Mouse (Mus musculus) CD4-positive, CD25-positive, alpha-beta regulatory T cell, adult 4 months (primary cell): Measurements from ENCODE around the gene Tle2. TPM values are rescaled to one million over a fixed set of nuclear protein-coding genes. Genes with fewer than 3 reads are reported as not detected.

Experiments used
- ATAC-seq: one replicate; pipeline ENCODE4 v1.8.0; 2017
- polyA plus RNA-seq, 2 experiments: library from polyadenylated mRNA; unstranded; fragments of 100-300 nt; shearing (Covaris generic); gene quantifications; one replicate each; pipeline ENCODE4 v1.2.1; 2017

Tle2 gene
- polyA plus RNA-seq, 2 experiments from 2014 or later, result 0.78 TPM; not detected in 1

DNA sequence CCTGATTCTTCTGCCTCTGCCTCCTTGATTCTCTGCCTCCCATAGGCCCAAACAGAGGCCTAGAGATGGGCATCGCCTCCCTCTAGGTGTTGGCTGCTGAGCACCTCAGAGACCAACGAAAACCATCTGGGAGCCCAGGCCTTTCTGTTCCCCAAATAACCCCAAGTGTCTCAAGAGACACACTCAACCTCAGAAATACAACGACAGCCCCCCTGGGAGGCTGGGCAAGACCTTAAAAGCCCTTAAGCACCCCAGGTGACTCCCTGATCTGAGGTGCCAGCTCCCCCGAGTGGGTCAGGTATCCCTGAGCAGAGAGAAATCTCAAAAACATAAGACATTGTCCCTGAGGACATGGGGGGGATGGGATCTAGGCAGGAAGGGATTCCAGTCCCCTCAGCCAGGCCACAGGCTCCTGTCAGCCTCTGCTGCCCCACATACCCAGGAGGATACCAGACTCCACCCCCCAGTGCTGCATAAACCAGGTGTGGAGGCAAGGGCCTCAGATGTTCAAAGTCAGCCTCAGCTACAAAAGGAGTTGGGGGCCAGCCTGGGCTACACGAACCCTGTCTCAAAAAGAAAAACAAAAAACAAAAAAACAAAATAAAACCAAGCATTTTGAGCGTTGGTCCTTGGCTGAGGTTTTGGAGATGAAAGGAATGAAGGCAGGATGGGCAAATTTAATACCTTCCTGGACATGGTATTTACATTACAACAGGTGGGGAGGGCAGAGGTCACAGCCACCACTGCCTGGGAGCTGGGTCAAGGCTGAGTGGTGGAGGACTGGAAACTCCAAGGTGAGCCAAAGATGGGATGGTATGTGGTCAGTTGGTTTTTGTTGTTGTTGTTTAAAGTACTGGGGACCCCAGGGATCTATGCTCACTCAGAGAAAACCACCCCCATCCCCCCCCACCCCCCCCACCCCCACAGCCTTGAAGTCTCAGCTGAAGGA is 20.3 kb upstream of the Tle2 start:
- ATAC-seq, result no peak

DNA sequence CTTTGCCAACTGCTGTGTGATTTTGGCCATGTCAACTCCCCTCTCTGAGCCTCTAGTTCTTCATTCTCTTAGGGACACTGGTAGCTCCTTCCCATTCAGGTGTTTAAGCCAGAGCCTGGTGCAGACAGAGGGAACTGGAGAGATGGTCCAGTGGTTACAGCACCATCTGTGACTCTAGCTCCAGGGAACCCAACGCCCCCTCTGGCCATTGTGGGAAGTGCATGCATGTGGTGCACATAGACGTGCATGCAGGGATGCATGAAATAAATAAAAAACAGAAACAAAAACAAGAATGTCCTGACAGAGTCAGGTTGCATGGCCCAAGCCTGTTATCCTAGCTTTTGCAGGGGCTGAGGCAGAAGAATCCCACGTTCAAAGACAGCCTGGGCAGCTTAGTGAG is 18.1 kb upstream of the Tle2 start:
- no peak for ATAC-seq

DNA sequence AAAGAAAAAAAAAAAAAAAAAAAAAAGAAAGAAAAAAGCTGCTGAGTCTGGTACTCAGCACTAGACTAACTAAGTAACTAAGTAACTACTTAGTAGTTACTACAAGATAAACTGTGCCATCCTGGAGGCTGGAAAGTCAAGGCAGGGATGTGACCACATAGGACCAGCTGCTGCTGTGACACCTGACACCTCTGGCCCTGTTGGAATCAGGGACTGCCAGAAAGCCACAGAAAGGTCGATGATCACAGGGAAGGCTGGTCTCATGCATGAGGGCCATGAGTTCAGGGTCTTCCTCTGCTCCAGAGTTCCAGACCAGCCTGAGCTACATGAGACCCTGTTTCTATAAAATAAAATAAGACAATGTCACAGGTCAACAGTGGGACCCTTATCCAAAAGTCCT is 16.9 kb upstream of the Tle2 start:
- no peak for ATAC-seq

DNA sequence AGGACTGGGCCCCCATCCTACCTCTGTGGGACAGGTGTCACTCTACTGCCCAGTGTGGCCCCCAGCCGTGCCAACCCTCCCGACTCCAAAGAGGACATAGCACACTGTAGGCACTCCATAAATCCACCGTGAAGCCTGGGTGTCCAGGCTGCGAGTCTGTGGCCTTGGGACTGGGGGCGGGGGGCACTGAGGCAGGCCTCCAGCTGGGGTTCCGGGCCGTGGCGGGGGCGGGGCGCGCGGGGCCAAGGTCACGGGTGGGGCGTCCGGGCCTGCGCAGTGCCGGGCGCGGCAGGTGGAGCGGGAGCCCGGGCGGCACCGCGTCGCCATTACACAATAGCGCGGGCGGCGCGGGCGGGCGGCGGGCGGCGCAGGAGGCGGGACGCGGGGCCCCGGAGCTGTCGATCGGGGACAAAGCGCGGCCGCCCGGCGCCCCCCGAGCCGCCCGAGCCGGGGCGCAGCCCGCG is 15.2 kb upstream of the Tle2 start, which contains the start of gene Aes:
Gene Aes, plus strand, starts transcription at position 326 of the 464 bp plus-strand sequence.
- ATAC-seq, result peak; percentile 42

DNA sequence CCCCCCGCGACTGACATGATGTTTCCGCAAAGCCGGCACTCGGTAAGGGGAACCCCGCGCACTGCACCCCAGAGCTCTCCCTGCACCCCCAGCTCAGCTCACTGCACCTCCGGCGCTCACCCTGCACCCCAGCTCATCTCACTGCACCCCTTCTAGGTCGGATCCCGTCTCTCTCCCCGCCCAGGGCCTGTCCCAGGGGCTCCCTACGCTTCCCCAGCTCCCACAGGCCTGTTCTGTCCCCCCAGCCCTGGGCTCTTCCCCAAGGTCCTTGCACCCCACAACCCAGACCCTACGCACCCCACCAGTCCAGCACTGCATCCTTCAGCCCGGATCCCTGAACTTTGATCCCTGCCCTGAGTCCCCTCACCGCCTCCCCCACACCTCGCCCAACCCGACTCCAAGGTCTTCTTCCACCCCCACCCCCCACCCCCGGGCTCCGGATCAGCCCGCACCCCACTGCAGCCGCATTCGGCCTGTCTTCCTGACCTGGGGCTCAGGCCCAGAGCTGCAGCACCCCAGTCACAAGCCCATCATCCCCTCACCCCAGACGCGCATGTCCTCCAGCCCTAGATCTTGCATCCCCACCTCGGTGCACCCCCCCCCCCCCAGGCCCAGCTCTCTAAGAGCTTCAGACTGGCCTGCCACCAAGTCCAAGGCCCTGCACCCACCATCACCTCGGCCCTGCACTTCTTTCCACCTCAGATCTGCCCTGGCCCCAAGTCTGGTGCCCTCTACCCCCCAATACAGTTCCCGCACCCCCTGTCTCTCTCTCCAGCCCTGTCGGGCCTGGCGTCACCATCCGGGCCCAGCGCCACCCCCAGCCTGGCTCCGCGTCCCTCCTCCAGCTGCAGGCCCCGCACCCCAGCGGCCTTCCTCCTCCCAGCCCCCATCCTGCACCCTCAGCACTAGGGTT is 14.5 kb upstream of the Tle2 start:
- peak; percentile 53 for ATAC-seq

DNA sequence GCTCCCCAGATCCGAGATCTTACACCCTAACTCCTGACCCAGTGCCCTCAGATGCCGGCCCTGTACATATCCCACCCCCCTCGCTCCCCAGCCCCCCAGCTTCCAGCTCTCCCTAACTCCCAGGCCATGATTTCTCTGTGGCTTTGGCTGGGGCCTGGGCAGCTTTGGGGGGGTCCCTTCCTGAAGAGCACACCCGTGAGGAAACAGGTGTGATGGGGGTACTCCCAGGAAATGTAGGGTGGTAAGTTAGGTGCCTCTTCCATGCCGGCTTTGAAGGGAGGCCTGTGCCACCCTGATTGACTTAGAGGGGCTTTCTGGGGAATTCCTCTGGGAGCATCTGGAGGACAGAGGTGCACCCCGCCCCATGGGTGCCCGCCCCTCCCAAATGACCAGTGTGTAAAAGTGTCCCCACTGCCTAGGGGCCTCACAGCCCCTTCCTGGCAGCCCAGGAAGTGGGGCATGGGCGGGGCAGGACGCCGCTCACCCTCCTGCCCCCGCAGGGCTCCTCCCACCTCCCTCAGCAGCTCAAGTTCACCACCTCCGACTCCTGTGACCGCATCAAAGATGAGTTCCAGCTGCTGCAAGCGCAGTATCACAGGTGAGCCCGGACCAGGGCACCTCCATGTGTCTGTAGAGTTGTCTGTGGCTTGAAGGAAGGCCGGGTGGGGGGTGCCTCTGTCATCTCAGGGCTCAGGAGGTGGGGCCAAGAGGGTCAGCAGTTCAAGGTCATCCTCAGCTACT is 13.5 kb upstream of the Tle2 start:
- ATAC-seq, result peak; percentile 91

DNA sequence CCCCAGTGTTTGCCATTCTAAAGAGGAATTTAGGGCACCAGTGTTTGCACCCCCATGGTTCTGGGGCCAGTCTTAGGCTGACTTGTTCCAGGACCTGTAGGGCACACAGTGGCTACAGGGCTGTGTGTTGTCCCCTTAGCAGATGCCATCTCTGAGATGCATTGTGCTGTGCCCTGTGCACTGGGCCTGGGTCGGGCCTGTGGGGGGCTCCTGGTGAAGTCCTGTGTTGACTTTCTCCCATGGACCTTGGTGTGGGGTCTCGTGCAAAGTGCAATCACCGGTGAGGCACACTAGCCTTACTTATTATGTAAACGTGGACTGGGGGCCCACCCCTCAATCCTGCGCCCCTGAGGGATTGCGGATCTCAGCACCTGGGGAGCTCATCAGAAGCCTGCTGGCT is 11.9 kb upstream of the Tle2 start:
- no peak for ATAC-seq

DNA sequence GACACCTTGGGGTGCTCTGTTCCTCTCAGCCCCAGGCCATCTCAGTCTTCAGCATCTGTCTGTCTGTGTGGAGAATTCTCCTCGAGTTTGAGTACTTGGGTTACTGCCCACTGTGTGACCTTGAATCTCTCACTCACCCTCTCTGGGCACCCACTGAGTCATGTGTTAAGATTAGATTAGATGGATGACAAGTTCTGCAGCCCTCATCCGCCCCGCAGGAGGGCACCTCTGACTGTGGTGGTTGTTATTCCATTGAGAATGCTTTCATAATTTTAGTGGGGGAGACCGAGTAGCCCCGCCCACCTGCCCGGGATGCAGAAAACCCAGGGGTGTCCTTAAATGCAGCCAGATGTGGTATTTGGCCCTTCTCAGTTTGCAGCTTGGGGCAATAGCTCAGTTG is 10.9 kb upstream of the Tle2 start:
- ATAC-seq, result no peak

DNA sequence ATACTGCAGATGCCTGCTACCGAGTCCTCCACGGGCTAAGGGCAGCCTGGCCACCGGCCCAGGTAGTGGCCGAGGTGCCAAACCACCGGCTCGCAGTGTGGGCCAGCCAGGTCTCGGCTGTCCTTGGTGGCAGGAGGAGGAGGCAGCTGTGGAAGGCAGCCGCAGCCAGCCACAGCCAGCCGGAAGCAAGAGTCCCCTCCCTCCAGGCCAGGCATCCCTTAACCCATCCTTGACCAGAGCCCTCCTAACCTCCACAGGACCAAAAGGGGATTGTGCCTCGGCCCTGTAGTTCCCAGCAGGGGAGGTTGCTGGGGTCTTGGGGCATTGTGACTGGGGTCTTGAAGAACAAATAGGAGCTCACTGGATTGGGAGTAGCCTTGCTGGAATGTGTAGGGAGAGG is 10.1 kb upstream of the Tle2 start:
- no peak for ATAC-seq

DNA sequence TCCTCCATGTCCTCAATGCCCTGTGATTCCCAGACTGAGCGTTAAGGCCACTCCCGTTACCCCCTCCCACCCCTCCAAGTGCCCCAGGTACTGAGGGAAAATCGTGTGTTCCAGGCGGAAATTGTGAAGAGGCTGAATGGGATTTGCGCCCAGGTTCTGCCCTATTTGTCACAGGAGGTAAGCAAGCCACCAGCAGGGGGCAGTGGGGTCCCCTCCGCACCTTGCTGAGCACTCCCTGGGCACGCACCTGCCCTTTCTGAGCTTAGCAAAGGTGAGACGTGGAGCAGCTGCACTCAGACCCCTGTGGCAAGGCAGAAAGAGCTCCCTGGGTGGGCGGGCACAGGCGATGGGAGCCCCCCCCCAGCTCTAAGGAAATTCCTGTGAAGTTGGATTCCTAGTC is 9.6 kb upstream of the Tle2 start:
- ATAC-seq, result no peak

DNA sequence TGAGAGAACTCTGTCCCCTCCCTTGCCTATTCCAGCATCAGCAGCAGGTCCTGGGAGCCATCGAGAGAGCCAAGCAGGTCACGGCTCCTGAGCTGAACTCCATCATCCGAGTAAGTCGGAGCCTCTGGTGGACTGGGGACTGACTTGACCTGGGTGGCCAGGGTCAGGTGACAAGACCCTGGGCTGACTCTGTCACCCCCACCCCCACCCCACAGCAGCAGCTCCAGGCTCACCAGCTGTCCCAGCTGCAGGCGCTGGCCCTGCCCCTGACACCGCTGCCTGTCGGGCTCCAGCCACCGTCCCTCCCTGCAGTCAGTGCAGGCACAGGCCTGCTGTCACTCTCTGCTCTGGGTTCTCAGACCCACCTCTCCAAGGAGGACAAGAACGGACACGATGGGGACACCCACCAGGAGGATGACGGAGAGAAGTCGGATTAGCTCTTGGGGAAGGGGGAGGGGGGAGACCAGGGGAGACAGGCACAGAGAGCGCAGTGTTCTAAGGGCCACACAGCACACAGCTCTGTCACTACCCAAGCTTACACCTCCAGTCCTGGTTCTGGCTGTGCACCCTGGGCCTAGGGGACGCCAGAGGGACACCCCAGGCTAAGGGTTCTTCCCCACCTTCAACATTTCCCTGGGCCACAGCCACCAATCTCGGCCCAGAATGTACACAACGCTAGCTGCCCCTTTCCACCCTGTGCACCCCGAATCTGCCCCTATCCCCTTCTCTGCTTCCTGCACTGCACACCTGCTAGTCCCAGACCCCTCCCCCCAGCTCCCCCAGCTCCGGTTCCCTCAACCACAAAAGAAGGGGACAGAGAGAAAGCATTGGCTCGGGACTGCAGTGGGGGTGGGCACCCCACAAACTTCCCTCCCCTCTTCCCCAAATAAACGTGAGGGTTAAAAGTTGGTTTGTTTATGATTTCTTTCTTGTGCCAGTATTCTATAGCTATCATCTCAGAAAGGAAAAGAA is 8.8 kb upstream of the Tle2 start:
- ATAC-seq, result no peak

DNA sequence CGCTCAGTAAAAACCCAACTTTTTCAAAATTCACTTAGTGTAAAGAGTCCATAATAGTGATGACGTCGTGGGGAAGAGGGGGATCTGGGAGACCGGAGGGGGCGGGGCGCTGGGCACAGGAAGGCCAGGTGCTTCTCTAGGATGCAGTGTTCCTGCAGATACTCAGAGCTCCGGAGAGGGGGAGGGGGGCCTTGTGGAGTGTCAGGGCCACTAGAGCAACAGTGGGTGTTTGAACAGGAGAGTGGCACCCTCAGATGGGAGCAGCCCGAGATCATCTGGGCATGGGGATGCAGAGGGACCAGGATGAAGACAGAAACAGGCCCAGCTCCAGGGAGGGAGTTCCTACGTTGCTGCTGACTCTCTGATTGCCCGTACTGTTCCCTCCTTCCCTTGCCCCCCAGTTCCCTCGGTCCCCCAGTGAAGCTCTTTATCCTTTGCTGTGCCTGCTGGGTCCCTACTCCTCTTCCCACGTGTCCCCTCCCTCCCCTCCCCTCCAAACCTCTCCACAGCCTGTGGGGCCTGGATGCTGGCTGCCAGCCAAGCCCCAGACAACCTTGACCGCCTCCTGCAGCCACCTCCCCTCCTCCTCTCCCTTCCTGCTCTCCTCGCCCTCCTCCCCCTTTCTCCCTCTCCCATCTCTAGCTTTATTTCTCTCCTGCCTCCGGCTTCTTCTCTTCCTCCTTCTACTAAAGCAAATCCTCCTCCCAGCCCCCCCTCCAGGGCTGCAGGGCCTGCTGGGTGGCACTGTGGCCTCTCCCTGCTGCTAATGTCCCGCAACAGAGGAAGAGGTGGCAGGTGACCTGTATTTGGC is 5.8 kb upstream of the Tle2 start:
- no peak for ATAC-seq

DNA sequence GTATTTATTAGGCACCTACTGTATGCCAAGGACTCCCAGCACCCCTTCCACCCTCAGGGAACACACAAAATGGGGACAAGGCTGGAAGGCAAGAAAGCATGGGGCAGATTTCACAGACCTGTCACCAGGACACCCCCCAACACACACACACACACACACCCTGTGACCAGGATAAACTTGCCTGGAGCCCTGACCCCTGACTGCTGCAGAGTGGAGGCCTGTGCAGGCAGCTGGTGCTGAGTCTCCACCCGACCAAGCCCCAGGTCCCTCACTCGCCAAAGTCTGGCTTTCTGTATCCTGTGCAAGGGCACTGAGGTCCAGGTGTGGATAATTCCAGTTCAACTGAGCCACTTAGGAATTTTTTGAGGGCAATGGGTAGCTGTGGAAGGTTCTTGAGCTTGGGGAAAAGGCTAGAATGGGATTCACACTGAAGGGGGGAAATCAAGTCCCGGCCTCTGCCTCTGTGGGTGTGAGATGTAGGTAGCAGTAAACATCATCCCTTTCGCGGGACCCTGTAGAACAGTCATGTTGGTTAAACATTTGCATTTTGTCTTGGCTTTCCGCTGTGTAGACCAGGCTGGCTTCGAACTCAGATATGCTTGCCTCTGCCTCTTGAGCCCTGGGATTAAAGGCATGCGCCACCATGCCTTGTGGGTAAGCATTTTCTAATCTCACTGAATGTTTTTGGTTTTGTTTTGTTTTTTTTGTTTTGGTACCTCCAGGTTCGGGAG is 4.7 kb upstream of the Tle2 start:
- no peak for ATAC-seq

DNA sequence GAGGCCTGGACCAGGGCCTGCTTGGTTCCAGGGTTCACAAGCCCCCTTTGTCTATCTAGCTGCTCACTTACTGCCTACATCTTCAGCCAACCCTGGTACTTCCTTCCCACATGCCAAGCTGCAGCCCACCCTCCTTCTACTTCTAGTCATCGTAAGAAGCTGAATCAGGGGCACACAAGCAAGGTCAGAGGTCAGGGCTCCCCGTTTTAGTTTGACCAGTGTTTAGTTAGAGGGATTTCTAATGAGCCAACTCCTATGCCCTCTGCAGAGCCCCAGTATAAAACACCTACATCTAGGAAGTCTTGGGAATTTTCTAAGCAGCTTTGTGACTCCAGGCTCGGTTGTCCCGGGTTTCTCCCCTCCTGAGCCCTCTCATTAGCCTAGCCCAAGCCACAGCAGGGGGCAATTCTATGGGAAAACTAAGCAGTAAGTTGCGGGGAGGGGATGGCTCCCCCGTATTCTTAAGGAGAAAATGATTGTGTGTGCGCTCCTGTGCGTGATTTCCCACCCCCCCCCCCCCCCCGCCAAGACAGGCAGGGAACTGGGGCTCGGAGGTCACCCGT is 4.0 kb upstream of the Tle2 start:
- no peak for ATAC-seq

DNA sequence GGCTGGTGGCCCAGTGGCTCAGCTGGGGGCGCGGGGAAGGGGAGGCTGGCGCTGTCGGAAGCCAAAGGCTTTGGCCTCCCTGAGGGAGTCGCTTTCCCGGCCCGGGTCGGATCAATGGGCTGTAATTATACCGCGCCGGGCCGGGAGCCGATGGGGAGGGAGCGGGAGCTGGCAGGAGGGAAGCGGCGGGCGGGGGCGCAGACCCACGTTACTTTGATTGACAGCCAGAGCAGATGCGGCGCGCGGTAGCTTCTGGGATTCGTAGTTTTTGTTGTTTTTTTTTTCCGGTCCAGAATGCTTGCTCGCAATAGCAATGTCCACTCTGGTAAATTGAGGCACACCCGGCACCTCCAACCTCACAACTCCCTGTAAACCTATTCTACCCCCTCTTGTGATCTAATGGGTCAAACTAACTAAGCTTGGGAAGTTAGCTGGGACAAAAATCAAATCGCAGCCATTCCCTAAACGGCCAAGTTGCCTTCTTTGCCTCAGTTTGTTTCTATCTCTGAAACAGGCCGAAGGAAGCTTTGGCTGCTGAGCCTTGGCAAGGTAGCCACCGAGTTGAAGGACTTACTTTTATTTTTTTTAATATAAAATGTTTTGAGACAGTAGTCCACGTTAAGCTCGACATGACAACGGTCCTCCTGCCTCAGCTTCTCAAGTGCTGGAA is 3.4 kb upstream of the Tle2 start:
- ATAC-seq, result peak; percentile 70

DNA sequence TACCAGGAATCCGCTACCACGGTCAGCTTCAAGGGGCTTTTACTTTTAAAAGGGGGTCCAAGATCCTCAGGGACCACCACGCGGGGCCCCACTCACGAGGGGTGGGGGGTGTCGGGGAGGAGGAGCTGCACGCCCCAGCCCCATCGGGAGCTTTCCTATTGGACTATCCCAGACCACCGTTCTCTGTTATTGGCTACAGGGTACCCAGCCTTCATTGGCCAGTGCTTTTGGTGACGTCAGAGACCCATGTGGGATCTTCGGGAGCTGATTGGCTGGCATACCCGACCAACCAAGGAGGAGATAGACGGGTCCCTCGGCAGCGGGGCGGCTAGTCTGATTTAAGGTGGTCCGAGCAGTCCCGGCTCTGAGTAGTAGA is 2.9 kb upstream of the Tle2 start:
- peak; percentile 86 for ATAC-seq

DNA sequence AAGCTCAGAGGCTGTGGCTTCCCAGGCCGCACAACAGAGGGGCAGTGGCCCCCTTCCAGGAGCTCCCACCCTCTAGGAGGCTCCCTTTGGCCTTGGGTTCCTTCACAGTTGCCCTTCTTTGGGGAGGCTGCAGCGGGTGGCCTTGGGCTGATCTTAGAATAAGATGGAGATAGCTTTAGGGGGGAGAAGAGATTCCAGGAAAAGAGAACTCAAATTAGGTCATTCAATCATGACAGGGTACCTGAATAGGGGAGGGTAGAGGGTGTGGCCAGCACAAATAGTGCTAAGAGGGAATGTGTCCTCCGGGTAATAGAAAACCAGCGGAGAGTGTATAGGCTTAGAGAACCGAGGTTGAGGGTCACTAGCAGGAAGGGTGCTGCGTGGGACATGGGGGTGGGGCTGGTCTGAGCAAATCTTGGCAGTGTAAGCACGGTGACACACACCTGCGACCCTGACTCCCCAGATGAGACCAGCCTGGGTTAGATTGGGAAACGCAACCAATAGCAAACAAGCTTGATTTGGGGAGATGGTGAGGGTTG is 2.2 kb upstream of the Tle2 start:
- ATAC-seq, result no peak

DNA sequence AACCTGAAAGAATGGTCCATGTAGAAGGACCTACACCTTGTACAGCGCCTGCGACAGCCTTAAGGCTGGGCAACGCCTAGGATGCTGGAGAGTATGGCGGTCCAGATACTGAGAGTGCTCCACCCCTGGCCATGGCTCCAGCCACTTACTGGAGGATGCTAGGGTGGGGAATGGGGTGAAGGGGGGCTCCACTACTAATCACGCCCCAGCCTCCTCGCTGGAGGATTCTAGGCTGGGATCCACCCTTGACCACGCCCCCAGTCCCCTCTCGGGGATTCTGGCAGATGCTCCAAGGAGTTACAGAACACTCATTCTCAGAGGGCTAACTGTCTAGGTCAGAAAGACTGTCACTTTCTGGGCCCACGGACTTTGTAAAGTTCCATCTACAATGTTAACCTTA is 1.4 kb upstream of the Tle2 start:
- ATAC-seq, result no peak

DNA sequence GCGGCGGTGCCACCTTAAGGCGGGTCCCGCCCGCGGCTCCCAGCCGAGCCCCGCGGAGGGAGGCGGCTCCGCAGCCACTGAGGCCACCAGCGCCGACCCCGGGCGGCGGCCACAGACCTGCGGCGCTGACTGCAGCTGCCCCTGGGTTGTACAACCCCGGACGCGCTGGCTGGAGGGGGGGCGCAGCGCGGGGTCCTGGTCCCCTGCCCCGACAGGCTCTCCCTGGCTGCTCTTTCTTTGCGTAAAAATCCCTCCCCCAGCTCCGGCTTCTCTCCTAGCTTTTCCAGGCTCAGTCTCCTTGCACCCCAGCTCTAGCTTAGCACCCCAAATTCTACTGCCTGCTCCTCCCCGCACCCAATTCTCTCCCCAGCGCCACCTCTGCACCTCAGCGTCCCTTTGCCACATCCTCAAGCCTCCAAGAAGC is 859 bp downstream of the Tle2 start:
- ATAC-seq, result no peak
